Mouse (Mus musculus): ENCODE data around the gene Cpm. TPM values are rescaled to one million over a fixed set of nuclear protein-coding genes. Genes with fewer than 3 reads are reported as not detected.
"Not testable (repeated sequence)": the region's sequence is repeated elsewhere in the genome, so short reads cannot be mapped to it uniquely, and the experiment has no call there.

The Cpm gene
- total RNA-seq, 2 experiments from 2014 or later, result 8.6 to 10.7 TPM

GRCm38 (mm10) chr10:117697561-117698115 is 68.3 kb downstream of the Cpm start:
- no peak for DNase-seq (ENCODE audit: low spot score in 2 of 2)

- no peak for DNase-seq (ENCODE audit: low spot score in 2 of 2)
Measured at GRCm38 (mm10) chr10:117698313-117699138, 69.2 kb downstream of the Cpm start.

GRCm38 (mm10) chr10:117699914-117700313 is 70.6 kb downstream of the Cpm start:
- no peak for DNase-seq (ENCODE audit: low spot score in 2 of 2)

- no peak for DNase-seq (ENCODE audit: low spot score in 2 of 2)
Measured at GRCm38 (mm10) chr10:117700450-117700849, 71.2 kb downstream of the Cpm start.

- no peak for DNase-seq (ENCODE audit: low spot score in 2 of 2)
Measured at GRCm38 (mm10) chr10:117701034-117701829, 71.9 kb downstream of the Cpm start.

GRCm38 (mm10) chr10:117702024-117702833 is 72.9 kb downstream of the Cpm start:
- no peak for DNase-seq (ENCODE audit: low spot score in 2 of 2)

GRCm38 (mm10) chr10:117703506-117703905 is 74.2 kb downstream of the Cpm start:
- no peak for DNase-seq (ENCODE audit: low spot score in 2 of 2)

GRCm38 (mm10) chr10:117704314-117704963 is 75.1 kb downstream of the Cpm start:
- DNase-seq (ENCODE audit: low spot score in 2 of 2), result not testable (repeated sequence)

GRCm38 (mm10) chr10:117704964-117705335 is 75.7 kb downstream of the Cpm start:
- DNase-seq (ENCODE audit: low spot score in 2 of 2), result no peak

GRCm38 (mm10) chr10:117705806-117706205 is 76.5 kb downstream of the Cpm start:
- no peak for DNase-seq (ENCODE audit: low spot score in 2 of 2)

- no peak for DNase-seq (ENCODE audit: low spot score in 2 of 2)
Measured at GRCm38 (mm10) chr10:117706440-117706839, 77.1 kb downstream of the Cpm start.

GRCm38 (mm10) chr10:117707114-117707838 is 78.0 kb downstream of the Cpm start:
- no peak for DNase-seq (ENCODE audit: low spot score in 2 of 2)

GRCm38 (mm10) chr10:117708376-117708775 is 79.1 kb downstream of the Cpm start:
- no peak for DNase-seq (ENCODE audit: low spot score in 2 of 2)

GRCm38 (mm10) chr10:117708856-117709255 is 79.6 kb downstream of the Cpm start:
- DNase-seq (ENCODE audit: low spot score in 2 of 2), result no peak

GRCm38 (mm10) chr10:117709326-117709830 is 80.1 kb downstream of the Cpm start:
- DNase-seq (ENCODE audit: low spot score in 2 of 2), result no peak

GRCm38 (mm10) chr10:117709930-117710603 is 80.8 kb downstream of the Cpm start:
- DNase-seq (ENCODE audit: low spot score in 2 of 2), result peak; percentile 30 to 59

GRCm38 (mm10) chr10:117710604-117711141 is 81.4 kb downstream of the Cpm start, which contains the start of gene Mdm2:
Gene Mdm2 (minus strand): TSS chr10:117710758.
- DNase-seq (ENCODE audit: low spot score in 2 of 2), result peak; percentile 83 to 98

GRCm38 (mm10) chr10:117711408-117711807 is 82.1 kb downstream of the Cpm start:
- no peak for DNase-seq (ENCODE audit: low spot score in 2 of 2)

Measured in layer of hippocampus, adult 18-20 months (tissue).